ENCODE assay signal across 8 mouse cellular contexts in the genomic region with DNA sequence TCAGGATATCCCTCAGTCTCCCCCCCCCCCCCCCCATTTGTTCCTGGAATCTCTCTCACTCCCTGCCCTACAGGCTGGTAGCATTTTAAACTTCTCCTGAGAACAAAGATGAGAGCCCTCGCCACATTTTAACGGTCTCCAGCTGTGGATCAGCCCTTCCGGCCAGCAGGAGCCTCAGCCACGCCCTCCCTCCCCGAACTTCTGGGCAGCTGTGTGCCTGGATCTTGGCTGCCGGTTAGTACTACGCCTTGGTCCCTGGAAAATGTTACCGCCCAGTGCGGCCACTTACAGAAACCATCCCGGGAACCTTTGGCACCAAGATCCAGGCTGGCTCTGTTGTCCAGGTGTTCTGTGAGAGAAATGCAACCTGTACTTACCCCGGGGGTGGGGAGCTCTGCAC. TPM values are rescaled to one million over a fixed set of nuclear protein-coding genes. Genes with fewer than 3 reads are reported as not detected.
DNase-seq lines count a peak whose midpoint lies in the region; ATAC-seq lines count a peak whose summit lies in the region.

No protein-coding gene starts in this region.

- WGBS in forebrain, embryonic 13.5 days, result 3% methylated on average over 11 of the region's 11 CpGs
- WGBS in forebrain, embryonic 15.5 days, result 6% methylated on average over 11 of the region's 11 CpGs
- 3% methylated on average over 11 of the region's 11 CpGs for WGBS in embryonic facial prominence, embryonic 14.5 days
- 1% methylated on average over 11 of the region's 11 CpGs for WGBS in liver, embryonic 13.5 days (ENCODE audit: insufficient replicate concordance)

- peak; percentile 90 for DNase-seq in embryonic facial prominence, embryonic 14.5 days (ENCODE audit: low spot score)
- peak; percentile 75 for DNase-seq in heart, postnatal 4 days
- peak; percentile 15 for DNase-seq in liver, embryonic 13.5 days
- peak; percentile 33 for DNase-seq in ovary, postnatal 14 days (ENCODE audit: low spot score)
- no peak for DNase-seq in natural killer cell, adult 2 months (ENCODE audit: low spot score in 2 of 2)

- no peak for ATAC-seq in forebrain, embryonic 13.5 days
- ATAC-seq in forebrain, embryonic 15.5 days (replicated peaks), result no peak
- peak; percentile 87 for ATAC-seq in embryonic facial prominence, embryonic 14.5 days (ENCODE audit: low read depth)
- ATAC-seq in liver, embryonic 13.5 days (ENCODE audit: low read depth), result 0 out of 2 replicates have a peak, but pooled peaks have one; percentile 45
- ATAC-seq in frontal cortex, adult (ENCODE audit: low TSS enrichment), result no peak

- H3K27ac ChIP-seq in forebrain, embryonic 13.5 days, result no peak overlapping the region
- no peak overlapping the region for H3K27ac ChIP-seq in forebrain, embryonic 15.5 days (replicated peaks)
- no peak overlapping the region for H3K27ac ChIP-seq in embryonic facial prominence, embryonic 14.5 days (replicated peaks; ENCODE audit: low read depth, low read length)
- H3K27ac ChIP-seq in liver, embryonic 13.5 days, result no peak overlapping the region

- H3K4me3 ChIP-seq in forebrain, embryonic 13.5 days, result no peak overlapping the region
- H3K4me3 ChIP-seq in forebrain, embryonic 15.5 days, result no peak overlapping the region
- peak overlapping the region; percentile 15; the same call in 1 of the 2 replicates for H3K4me3 ChIP-seq in embryonic facial prominence, embryonic 14.5 days (ENCODE audit: low read depth, low read length)
- H3K4me3 ChIP-seq in liver, embryonic 13.5 days (replicated peaks), result no peak overlapping the region

- H3K27me3 ChIP-seq in forebrain, embryonic 13.5 days, result no peaks in the 10 kb centered on the region
- no peaks in the 10 kb centered on the region for H3K27me3 ChIP-seq in forebrain, embryonic 15.5 days
- no peaks in the 10 kb centered on the region for H3K27me3 ChIP-seq in embryonic facial prominence, embryonic 14.5 days (replicated peaks; ENCODE audit: control insufficient read depth, insufficient read depth, low read length)
- H3K27me3 ChIP-seq in liver, embryonic 13.5 days, result no peaks in the 10 kb centered on the region

- H3K4me2 ChIP-seq in forebrain, embryonic 13.5 days, result peak overlapping the region; percentile 34; the same call in 1 of the 2 replicates
- no peak overlapping the region for H3K4me2 ChIP-seq in forebrain, embryonic 15.5 days (replicated peaks)
- peak overlapping the region; percentile 45 for H3K4me2 ChIP-seq in embryonic facial prominence, embryonic 14.5 days (ENCODE audit: low read depth, low read length)
- H3K4me2 ChIP-seq in liver, embryonic 13.5 days, result peak overlapping the region; percentile 39

- no peaks in the 10 kb centered on the region for H3K36me3 ChIP-seq in forebrain, embryonic 13.5 days (ENCODE audit: poor library complexity, severe bottlenecking)
- no peaks in the 10 kb centered on the region for H3K36me3 ChIP-seq in forebrain, embryonic 15.5 days
- no peaks in the 10 kb centered on the region for H3K36me3 ChIP-seq in embryonic facial prominence, embryonic 14.5 days (ENCODE audit: control insufficient read depth, insufficient read depth, low read length)
- H3K36me3 ChIP-seq in liver, embryonic 13.5 days, result no peaks in the 10 kb centered on the region

- H3K4me1 ChIP-seq in forebrain, embryonic 13.5 days, result peaks cover 4% of the 10 kb centered on the region; the same call in 1 of the 2 replicates
- no peaks in the 10 kb centered on the region for H3K4me1 ChIP-seq in forebrain, embryonic 15.5 days
- peaks cover 12% of the 10 kb centered on the region for H3K4me1 ChIP-seq in embryonic facial prominence, embryonic 14.5 days (ENCODE audit: control insufficient read depth, insufficient read depth, low read length)
- H3K4me1 ChIP-seq in liver, embryonic 13.5 days (replicated peaks), result peaks cover 17% of the 10 kb centered on the region

- no peak overlapping the region for H3K9ac ChIP-seq in forebrain, embryonic 13.5 days
- no peak overlapping the region for H3K9ac ChIP-seq in forebrain, embryonic 15.5 days (replicated peaks)
- no peak overlapping the region for H3K9ac ChIP-seq in embryonic facial prominence, embryonic 14.5 days (ENCODE audit: low read depth, low read length)
- H3K9ac ChIP-seq in liver, embryonic 13.5 days, result 0 out of 2 replicates have a peak overlapping the region, but pooled peaks have one; percentile 13

- no peaks in the 10 kb centered on the region for H3K9me3 ChIP-seq in forebrain, embryonic 13.5 days (replicated peaks)
- no peaks in the 10 kb centered on the region for H3K9me3 ChIP-seq in forebrain, embryonic 15.5 days
- no peaks in the 10 kb centered on the region for H3K9me3 ChIP-seq in embryonic facial prominence, embryonic 14.5 days (ENCODE audit: control insufficient read depth, low read length)
- no peaks in the 10 kb centered on the region for H3K9me3 ChIP-seq in liver, embryonic 13.5 days (replicated peaks)

RNA-seq across cellular contexts. Expression of a gene that starts 20.4 kb away (rescaled TPM):
- polyA plus RNA-seq in forebrain, embryonic 13.5 days (2015; fragmentation: Nextera tagmentation; extraction: Ambion mirVana), result 4.0 and 4.5 TPM in 2 replicates
- polyA plus RNA-seq in forebrain, embryonic 15.5 days (2015; fragmentation: Nextera tagmentation; extraction: Ambion mirVana), result 3.4 and 3.8 TPM in 2 replicates
- polyA plus RNA-seq in embryonic facial prominence, embryonic 14.5 days (2014; fragmentation: Nextera tagmentation; extraction: Ambion mirVana), result 9.7 and 10.2 TPM in 2 replicates
- 10 to 100 TPM; 87.6 to 89.2 TPM for total RNA-seq in heart, postnatal 4 days (2021)
- polyA plus RNA-seq in liver, embryonic 13.5 days (2015; fragmentation: Nextera tagmentation; extraction: Ambion mirVana), result 0.39 and 0.46 TPM in 2 replicates

Comparison
In these comparisons a context has a peak if more than half of its experiments do, and no peak if none do; other contexts are left out.
1. ATAC-seq: peak in embryonic facial prominence, embryonic 14.5 days (single experiment) and liver, embryonic 13.5 days (single experiment); none in forebrain, embryonic 13.5 days (single experiment), forebrain, embryonic 15.5 days (single experiment) and frontal cortex, adult (single experiment).
2. DNase-seq: peak in embryonic facial prominence, embryonic 14.5 days (single experiment), heart, postnatal 4 days (single experiment), liver, embryonic 13.5 days (single experiment) and ovary, postnatal 14 days (single experiment); none in natural killer cell, adult 2 months (0 of 2).